Mouse (Mus musculus) stomach, postnatal 0 days (tissue): ENCODE measurements around the gene Kalrn. TPM values are rescaled to one million over a fixed set of nuclear protein-coding genes. Genes with fewer than 3 reads are reported as not detected.
A peak's percentile ranks its signal among the peaks of the same experiment; 100 is the strongest.

Experiments used
- ATAC-seq: fragments of 200-750 bp; cut with Nextera tagmentation; 2 replicates; pipeline ENCODE4 v1.8.0; 2017; ENCODE audit not compliant: low FRiP score, low TSS enrichment
- DNase-seq: peaks from one replicate; pipeline ENCODE4 v3.0.0-alpha.2; 2016; ENCODE audit warnings: low spot score
- H3K27ac ChIP-seq: fragments of 300-500 bp; sonication (generic); replicated peaks from 2 replicates; pipeline ENCODE4 v1.5.1; 2014; ENCODE audit warnings: mild to moderate bottlenecking, control low read depth
- H3K27me3 ChIP-seq: fragments of 300-500 bp; sonication (generic); 2 replicates; pipeline ENCODE4 v1.6.1; 2014; ENCODE audit warnings: low read length; ENCODE audit not compliant: control insufficient read depth, insufficient read depth
- H3K36me3 ChIP-seq: fragments of 300-500 bp; sonication (generic); 2 replicates; pipeline ENCODE4 v1.6.1; 2014; ENCODE audit warnings: low read length, mixed read lengths; ENCODE audit not compliant: control insufficient read depth, insufficient read depth
- H3K4me1 ChIP-seq: fragments of 300-500 bp; sonication (generic); replicated peaks from 2 replicates; pipeline ENCODE4 v1.6.1; 2014; ENCODE audit warnings: antibody characterized with exemption; ENCODE audit not compliant: control insufficient read depth, insufficient read depth
- H3K4me2 ChIP-seq: fragments of 300-500 bp; sonication (generic); replicated peaks from 2 replicates; pipeline ENCODE4 v1.6.1; 2014; ENCODE audit warnings: low read depth, mild to moderate bottlenecking, control low read depth, moderate library complexity
- H3K4me3 ChIP-seq: fragments of 300-500 bp; sonication (generic); 2 replicates; pipeline ENCODE4 v1.5.1; 2014; ENCODE audit warnings: low read depth, low read length, control low read depth
- H3K9ac ChIP-seq: fragments of 300-500 bp; sonication (generic); 2 replicates; pipeline ENCODE4 v1.6.1; 2014; ENCODE audit warnings: mild to moderate bottlenecking, low read length, control low read depth, mixed read lengths
- H3K9me3 ChIP-seq: fragments of 300-500 bp; sonication (generic); 2 replicates; pipeline ENCODE4 v1.6.1; 2016; ENCODE audit warnings: low read length; ENCODE audit not compliant: control insufficient read depth
- CTCF ChIP-seq: IDR thresholded peaks from 2 replicates; pipeline ENCODE4 v1.5.1; 2016; ENCODE audit warnings: antibody characterized with exemption, low read depth, mild to moderate bottlenecking, moderate library complexity
- EP300 ChIP-seq: optimal IDR thresholded peaks from 2 replicates; pipeline ENCODE3; 2016; ENCODE audit warnings: antibody characterized with exemption
- WGBS: fragments of 180-500 bp; shearing (Covaris S2); extraction: QIAGEN DNeasy Blood & Tissue Kit; methylation state at CpG from one replicate; pipeline ENCODE4 v1.1.7; 2014; 5-methylcytosine and 5-hydroxymethylcytosine counted together
- polyA plus RNA-seq: library from polyadenylated mRNA; unstranded; fragments of >200 nt; fragmentation: Nextera tagmentation; extraction: Ambion mirVana; gene quantifications from 2 replicates; pipeline ENCODE4 v1.2.1, GENCODE M21; 2015

Kalrn gene
- polyA plus RNA-seq, 1 experiment from 2014 or later: 14.4 TPM

GRCm38 (mm10) chr16:33928788-33929462 lies 644.4 kb downstream of the Kalrn start:
- Histone ChIP-seq H3K27ac (no peak overlapping the region), H3K4me3 (no peak overlapping the region), H3K4me2 (no peak overlapping the region), H3K4me1 (peaks cover 4% of the 10 kb centered on the region), H3K27me3 (no peaks in the 10 kb centered on the region), H3K9me3 (no peaks in the 10 kb centered on the region), H3K36me3 (no peaks in the 10 kb centered on the region), H3K9ac (no peak overlapping the region)
- DNase-seq (no peak), ATAC-seq (no peak)
- TF ChIP-seq EP300 (no peak), CTCF (no peak)
- WGBS: 51% methylated on average over 9 of the region's 9 CpGs

GRCm38 (mm10) chr16:33927263-33927824 lies 646.0 kb downstream of the Kalrn start:
- Histone ChIP-seq H3K9me3 (no peaks in the 10 kb centered on the region), H3K4me3 (no peak overlapping the region), H3K4me1 (peaks cover 2% of the 10 kb centered on the region; the same call in 1 of the 2 replicates), H3K9ac (no peak overlapping the region), H3K36me3 (no peaks in the 10 kb centered on the region), H3K27ac (no peak overlapping the region), H3K4me2 (no peak overlapping the region), H3K27me3 (no peaks in the 10 kb centered on the region)
- TF ChIP-seq CTCF: peak; percentile 25; the same call in 1 of the 2 replicates
- TF ChIP-seq EP300: no peak
- no peak for ATAC-seq
- DNase-seq: no peak
- WGBS: 71% methylated on average over 6 of the region's 6 CpGs

- H3K27ac ChIP-seq: no peak overlapping the region
- DNase-seq: no peak
- H3K36me3 ChIP-seq: 0 out of 2 replicates have a peak, but pooled peaks cover 9% of the 10 kb centered on the region
- TF ChIP-seq EP300 (no peak), CTCF (no peak)
- H3K27me3 ChIP-seq: no peaks in the 10 kb centered on the region
- no peak overlapping the region for H3K4me2 ChIP-seq
- no peak overlapping the region for H3K9ac ChIP-seq
- ATAC-seq: no peak
- no peaks in the 10 kb centered on the region for H3K9me3 ChIP-seq
- WGBS: 90% methylated on average over 8 of the region's 8 CpGs
- no peak overlapping the region for H3K4me3 ChIP-seq
- H3K4me1 ChIP-seq: 0 out of 2 replicates have a peak, but pooled peaks cover under 1% of the 10 kb centered on the region
Observed at GRCm38 (mm10) chr16:33923758-33924157, 649.6 kb downstream of the Kalrn start.

- H3K36me3 ChIP-seq: 0 out of 2 replicates have a peak, but pooled peaks cover 9% of the 10 kb centered on the region
- H3K4me2 ChIP-seq: no peak overlapping the region
- H3K9ac ChIP-seq: no peak overlapping the region
- H3K27me3 ChIP-seq: no peaks in the 10 kb centered on the region
- H3K27ac ChIP-seq: peak overlapping the region; percentile 67
- TF ChIP-seq CTCF (no peak), EP300 (no peak)
- H3K4me1 ChIP-seq: no peaks in the 10 kb centered on the region
- no peaks in the 10 kb centered on the region for H3K9me3 ChIP-seq
- WGBS: 26% methylated on average over 5 of the region's 5 CpGs
- DNase-seq (no peak), ATAC-seq (no peak)
- no peak overlapping the region for H3K4me3 ChIP-seq
Observed at GRCm38 (mm10) chr16:33923001-33923316, 650.4 kb downstream of the Kalrn start.

- Histone ChIP-seq H3K4me2 (no peak overlapping the region), H3K4me1 (no peaks in the 10 kb centered on the region), H3K27ac (peak overlapping the region; percentile 67), H3K4me3 (no peak overlapping the region), H3K9ac (no peak overlapping the region), H3K27me3 (no peaks in the 10 kb centered on the region), H3K36me3 (0 out of 2 replicates have a peak, but pooled peaks cover 9% of the 10 kb centered on the region), H3K9me3 (no peaks in the 10 kb centered on the region)
- DNase-seq: no peak
- no peak for TF ChIP-seq CTCF
- TF ChIP-seq EP300: no peak
- 45% methylated on average over 18 of the region's 18 CpGs for WGBS
- ATAC-seq: peak; percentile 63; the same call in 1 of the 2 replicates
Observed at GRCm38 (mm10) chr16:33922111-33923000, 651.0 kb downstream of the Kalrn start.
